Mouse (Mus musculus) mesoderm, embryonic 11.5 days (tissue): ENCODE measurements around the gene Epn1.
"Not testable (repeated sequence)": the region's sequence is repeated elsewhere in the genome, so short reads cannot be mapped to it uniquely, and the experiment has no call there.

ENCODE experiments used
- DNase-seq: peaks from one replicate; pipeline ENCODE4 v3.0.0-alpha.2; 2012; ENCODE audit warnings: low read depth, low spot score

Gene Epn1

DNA sequence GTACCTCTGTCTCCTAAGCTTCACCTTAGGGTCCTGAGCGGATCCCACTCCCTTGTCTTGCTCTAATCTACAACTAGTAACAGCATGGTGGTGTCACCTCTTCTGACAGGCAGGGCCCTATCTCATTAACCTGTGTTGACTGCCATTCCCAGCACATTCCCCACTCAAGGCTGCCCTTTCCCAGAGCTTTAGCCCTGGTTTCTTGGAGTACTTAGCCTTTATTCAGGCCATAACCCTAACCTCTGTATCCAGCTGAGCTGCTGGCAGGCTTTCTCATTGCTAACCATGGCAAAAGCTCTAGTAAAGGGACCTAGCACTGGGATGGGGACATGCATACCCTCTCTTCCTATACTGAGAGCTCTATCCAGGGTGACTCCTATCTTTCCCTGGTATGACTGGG, 21.4 kb upstream of the Epn1 start:
- no peak for DNase-seq

DNA sequence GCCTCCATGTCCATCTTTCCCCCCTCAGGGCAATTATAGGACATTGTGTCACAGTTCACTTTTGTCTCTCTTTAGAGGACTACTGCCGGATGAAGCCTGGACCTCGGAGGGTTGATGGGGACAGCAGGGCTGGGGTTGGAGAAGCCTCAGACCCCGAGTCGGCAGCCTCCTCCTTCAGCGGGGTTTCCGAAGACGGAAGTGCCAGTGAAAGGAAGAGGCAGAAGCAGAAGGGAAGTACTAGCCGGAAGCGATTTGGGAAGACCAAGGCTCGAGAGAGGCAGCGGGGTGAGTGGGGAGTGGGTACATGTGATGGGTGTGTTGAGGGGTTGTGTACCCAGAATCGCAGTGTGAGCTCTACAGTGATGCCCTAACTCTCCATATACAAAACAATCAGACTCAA, 20.6 kb upstream of the Epn1 start:
- no peak for DNase-seq

DNA sequence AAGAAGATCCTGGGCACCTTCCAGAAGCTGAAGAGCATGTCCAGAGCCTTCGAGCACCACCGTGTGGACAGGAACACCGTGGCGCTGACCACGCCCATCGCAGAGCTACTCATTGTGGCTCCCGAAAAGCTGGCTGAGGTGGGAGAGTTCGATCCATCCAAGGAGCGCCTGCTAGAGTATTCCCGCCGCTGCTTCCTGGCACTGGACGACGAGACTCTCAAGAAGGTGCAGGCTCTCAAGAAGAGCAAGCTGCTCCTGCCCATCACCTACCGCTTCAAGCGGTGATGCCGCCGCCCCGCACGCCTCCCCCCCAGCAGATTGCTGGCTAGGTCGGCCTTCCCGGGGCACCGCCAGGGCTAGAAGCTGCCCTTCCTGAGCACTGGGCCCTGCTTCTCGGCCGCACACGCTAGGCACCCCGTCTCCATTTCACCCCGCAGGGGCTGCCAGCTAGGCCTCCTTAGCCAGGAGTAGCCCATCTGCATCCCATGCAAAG, 19.8 kb upstream of the Epn1 start:
- DNase-seq = peak; percentile 84

DNA sequence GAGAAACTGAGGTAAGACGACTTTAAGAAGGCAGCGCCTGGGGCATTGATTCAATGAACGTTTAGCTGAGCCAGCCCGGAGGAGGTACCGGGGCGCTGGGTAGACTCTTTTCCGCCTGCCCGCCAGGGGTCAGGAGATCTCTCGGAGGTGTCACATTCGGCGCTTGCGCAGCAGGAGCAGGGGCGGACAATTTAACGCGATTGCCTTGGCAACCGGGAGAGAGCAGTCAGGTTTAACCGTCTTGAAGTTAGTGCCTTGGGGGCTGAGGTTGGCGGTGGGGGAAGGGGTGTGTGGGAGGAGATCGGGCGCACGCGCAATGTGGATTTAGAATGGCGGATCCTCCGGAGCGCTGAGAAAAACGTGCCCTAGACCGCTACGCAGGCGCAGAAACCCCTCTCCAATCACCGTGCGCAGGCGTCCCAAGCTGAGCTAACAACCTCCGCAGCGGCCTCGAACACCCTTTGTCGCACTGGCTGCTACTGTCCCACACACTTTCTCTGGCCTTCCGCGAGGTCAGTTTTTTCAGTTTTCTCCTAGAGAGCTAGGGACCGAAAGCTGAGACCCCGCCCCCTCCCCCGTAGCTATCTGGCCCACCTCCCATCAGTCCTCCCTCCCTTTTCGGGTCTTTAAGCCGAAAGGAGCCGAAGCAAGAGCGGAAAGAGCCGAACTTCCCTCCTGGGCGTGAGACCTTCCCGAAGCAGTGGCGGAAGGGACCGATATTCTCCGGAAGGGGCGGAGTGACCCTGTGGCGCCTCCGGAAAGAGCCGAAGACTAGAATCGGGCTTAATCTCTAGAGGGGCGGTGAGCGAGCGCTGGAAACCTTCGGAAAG, 18.9 kb upstream of the Epn1 start:
- peak; percentile 99 for DNase-seq

DNA sequence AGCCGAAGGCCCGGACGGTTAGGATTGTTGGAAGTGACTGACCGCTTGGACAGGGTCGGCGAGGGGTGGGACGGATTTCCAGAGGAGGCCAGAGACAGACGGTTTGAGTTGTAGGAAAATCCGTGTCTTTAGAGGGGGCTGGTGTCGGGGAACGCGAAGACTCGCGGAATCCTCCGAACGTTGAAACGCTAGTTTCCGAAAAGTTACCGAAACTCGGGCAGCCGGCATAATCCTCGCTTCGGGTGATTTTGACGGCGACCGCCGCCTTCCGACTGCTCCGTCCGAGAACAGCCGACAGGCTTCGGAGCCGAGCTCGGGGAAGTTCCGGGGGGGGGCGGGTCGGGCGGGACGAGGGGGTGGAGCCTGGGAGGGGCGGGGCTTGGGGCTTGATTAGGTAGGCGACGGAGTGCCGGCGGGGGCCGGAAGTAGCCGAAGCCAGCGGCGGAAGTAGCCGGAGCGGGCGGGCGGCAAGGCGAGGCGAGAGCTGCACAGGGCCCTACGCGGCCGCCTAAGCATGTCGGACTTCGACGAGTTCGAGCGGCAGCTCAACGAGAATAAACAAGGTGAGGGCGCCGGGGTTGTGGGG, 18.2 kb upstream of the Epn1 start, which contains the start of gene U2af2:
TSS of gene U2af2 (plus strand) at position 370 of the 586 bp plus-strand sequence.
- peak; percentile 93 for DNase-seq

DNA sequence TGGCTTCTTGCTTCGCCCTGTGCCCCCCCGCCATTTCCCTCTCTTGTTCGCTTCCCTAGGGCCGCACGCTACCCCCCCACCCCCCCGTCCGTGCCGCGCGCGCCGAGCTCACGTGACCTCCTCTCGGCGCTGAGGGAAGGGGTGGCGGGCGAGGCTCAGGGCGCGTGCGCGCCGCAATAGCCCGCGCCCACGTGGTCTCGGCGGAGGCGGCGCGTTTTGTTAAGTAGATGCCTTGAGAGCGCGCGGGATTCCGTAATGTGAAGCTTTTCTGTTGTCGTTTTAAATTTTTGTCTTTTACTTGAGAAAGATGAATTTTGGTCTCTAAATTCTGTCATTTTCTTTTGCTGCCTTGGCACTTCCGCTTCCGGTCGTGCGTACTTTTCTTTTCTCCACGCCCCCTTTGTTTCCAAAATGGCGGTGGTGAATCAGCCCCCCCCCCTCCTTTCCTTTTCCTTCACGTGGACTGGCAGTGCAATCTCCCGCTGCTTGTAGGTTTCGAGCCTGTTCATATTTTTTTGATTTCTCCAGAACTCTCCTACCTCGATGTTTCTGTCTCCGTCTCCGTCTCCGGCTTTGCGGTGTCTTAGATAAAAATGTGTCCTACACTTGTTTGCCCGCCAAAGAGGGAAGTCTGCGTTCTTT, 17.6 kb upstream of the Epn1 start:
- DNase-seq = peak; percentile 88

DNA sequence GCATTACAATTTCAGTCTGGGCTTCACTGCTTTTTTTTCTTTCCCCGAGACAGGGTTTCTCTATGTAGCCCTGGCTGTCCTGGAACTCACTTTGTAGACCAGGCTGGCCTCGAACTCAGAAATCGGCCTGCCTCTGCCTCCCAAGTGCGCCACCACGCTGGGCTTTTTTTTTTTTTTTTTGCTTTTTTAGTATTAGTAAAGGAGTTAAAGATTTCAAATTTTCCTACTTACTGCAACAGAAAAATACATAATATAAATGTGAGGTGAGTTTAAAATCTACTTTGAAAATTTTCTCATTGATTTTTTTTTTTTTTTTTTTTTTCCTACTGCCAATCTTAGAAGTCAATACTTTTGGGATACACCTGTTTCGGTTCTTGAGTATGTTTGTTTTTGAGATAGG, 15.1 kb upstream of the Epn1 start:
- DNase-seq = no peak

DNA sequence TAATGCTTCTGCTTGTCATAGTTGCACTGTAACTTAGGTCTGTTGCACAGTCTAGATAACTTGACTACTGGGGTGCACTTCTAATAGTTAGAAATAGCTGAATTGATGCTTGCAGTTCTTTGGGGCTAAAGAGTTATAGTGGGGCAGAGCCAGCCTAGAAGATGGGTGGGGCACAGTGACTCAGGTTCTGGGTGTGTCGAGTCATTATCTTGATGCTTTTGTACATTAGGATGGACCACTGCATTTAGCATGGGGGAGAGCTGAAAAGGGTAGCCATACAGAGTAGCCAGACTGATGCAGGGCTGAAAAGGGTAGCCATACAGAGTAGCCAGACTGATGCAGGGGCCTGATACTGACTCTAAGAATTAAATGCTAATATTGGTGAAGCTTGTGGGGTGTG, 6.4 kb upstream of the Epn1 start:
- no peak for DNase-seq

DNA sequence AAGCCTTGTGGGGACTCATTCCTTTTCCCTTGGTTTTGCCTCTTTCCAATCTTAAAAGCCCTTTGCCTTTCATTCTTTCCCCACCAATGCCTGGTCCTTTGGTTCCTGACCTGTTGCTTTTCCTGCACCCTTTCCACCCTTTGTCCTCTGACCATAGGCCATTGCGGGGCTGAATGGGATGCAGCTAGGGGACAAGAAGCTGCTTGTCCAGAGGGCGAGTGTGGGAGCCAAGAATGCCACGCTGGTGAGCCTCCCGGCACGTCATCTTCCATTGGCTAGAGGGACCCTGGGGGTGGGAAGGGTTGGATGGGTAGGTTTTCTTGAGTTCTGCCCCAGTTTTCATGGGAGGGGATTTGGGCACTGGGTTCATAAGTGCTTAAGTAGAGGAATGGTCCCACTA, 5.1 kb upstream of the Epn1 start:
- DNase-seq = no peak

DNA sequence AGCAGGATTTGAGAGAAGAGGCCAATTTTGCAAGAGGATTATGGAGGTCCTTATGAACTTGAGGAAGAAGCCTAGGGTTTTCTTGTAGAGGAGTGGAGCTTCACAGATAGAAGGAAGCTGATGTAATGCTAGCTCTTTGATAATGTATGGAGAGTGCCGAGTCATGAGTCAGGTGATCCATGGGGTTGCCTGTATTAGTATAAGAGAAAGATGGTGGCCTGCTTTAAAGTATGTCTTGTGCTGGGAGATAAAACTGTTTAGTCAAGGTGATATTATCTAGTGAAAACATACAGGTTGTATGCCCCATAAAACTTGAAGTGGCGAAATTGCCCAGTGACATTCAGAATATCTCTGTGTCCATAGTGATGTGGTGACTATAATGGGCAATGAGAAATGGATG, 3.1 kb upstream of the Epn1 start:
- DNase-seq = no peak

DNA sequence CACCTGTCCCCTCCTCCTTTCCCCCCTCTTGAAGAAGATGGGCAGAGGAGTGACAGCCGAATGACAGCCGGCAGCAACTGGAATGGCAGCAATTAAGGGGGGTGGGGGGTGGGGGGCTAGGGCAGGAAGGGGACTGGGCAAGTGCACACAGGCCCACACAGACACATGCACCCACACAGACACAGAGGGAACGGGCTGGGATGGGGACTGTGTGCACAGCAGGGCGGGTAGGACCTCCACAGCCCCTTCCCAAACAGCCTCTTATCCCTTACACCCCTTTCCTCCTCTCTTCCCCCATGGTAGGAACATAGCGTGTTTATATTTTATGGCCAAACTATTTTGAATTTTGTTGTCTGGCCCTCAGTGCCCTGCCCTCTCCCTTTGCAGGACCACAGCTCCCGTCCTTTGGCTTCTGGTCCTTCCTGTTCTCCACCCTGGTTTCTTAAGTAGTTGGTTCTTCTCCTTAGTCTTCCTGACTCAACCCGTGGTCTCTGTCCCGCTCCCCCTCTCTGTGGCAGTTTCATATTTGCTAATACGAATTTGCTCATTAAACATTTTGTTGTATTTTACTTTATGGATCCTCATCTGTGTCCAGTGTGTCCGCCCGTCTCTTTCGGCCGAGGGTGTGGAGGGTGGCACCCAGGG, 548 bp upstream of the Epn1 start:
- not testable (repeated sequence) for DNase-seq

DNA sequence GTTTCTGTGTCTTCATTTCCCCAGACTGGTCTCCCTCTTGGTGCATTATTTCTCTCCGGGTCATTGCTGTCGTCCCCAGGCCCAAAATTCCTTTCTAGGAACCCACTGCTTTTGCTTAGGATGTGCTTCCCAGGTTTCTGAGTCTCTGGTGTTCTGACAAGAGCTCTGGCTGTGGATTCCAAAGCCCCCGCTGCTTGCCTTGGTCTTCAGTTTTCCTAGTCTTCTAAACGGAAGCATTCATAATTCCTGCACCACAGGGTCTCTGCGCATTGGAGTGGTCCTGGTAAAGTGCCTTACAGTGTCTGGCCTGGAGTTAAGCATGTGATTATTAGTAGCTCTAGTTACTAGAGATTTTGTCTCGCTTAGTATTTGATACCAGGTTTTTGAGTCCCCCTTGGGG, 780 bp downstream of the Epn1 start:
- DNase-seq = peak; percentile 42

DNA sequence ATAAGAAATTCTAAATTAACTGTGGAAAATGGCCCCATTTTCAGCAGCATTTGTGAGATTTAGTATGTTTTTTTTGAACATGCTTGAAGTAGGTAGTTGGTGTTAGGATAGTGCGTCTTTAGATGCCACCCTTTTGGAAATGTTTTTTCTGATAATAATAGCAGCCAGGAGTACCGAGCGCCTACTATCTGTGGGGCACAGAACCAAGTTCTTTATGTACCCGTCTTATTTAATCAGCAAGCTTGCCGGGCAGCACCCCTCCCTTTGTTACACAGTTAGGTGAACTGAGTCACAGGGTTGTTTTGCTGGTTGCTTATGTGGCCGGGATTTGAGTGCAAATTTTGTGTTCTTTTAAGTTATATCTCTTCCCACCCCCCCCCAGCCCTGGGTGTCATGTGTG, 1.2 kb downstream of the Epn1 start:
- DNase-seq = no peak

DNA sequence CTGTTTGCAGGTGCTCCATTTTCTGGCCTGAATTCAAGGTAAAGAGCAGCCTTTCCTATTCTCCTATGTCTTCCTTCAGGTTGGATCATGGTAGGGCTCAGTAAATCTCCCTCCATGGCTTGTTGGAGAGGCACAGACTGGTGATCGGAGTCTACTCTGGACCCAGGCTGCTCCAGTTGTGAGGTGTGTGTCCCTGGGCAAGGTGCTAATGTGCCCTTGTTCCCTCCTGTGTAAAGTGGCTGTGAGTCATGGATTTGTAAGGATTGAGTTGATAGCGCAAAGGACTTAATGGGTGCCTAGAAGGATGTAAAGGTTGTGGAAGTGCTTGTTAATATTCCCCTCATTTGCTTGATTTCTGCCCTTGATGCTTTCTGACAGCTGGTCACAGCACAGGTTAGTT, 1.9 kb downstream of the Epn1 start:
- DNase-seq = no peak

DNA sequence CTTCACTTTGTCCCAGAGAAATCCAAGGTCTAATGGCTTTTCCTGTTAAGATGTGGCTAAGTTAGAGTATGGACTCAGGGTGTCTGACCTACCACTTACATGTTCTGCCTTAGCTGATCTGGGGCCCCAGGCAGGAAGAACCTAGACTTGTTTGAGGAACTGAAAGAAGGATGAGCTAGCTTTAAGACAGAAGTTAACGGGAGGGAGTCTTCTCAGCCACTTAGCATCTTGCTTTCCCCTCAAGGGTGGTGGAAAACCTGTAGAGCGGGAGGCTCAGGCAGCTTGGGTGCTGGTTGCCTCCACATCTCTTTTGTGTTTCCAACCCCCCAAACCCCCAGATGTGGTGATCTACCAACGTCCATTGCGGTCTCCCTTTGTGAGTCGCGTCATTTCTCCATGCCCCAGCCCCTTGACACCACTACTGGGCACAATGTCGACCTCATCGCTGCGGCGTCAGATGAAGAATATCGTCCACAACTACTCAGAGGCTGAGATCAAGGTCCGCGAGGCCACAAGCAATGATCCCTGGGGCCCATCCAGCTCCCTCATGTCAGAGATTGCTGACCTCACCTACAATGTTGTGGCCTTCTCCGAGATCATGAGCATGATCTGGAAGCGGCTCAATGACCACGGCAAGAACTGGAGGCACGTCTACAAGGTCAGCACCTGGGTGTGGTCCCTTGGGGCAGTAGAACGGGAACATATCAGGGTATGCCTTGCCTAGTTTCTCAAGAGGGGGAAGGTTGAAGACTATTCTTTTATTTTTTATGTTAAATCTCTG, 3.5 kb downstream of the Epn1 start:
- DNase-seq = no peak

DNA sequence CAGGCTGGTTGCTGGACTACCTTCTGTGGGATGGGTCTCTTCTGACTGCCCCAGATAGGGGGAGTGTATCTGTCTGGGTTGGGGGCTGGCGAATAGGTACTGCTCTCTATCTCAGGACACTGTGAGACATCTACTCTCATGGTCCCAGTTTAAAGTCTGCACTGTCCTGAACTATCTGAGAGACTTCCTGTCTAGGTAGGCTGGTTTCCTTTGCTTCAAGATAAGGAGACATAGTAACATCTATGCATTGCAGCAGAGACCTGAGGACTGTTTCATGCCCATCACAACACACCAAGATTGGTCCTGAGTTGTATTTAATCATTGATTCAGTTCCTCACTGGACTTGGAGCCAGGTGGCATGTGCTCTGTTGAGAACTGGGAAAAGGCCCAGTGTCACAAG, 5.5 kb downstream of the Epn1 start:
- no peak for DNase-seq

DNA sequence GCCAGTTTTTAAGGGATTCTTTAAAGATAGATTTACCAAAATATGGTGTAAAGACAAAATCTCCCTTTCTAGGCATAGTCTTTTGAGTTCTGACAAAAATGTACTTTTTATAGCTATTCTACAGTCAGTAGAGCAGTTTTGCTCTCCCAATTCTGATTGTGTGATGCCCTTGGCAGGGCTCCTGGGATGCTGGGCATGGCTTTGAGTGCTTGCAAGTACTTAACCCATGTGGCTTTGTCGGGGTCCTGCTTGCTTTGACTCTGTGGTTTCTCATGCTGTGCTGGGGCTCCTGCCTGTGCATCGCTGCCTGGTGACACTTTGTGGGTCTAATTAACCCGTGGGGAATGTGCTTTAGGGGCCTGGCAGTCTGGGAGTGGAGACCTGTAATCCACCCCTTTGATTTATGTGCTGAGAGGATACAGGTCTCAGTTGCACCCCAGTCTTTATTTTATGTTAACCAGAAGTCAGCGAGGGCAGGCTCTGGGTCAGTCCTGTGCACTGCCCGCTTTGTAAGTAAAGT, 6.9 kb downstream of the Epn1 start:
- no peak for DNase-seq

DNA sequence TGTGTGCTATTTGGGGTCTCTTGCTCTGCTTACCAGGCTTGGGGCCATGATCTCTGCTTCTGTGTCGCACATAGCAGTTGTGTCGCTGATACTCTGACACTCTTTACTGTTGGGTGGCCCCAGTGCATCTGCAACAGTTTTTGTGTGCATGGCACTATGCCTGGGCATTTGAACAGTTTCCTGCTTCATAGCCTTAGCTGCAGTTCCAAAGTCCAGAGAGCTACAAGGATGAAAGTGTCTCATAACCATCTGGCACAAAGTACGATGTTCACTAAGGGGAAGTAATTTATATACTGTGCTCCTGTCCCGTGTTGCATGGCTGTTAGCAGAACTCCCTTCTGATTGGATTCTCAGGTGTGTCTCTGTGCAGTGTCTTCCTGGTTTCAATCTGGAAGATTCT, 7.9 kb downstream of the Epn1 start:
- DNase-seq = no peak

DNA sequence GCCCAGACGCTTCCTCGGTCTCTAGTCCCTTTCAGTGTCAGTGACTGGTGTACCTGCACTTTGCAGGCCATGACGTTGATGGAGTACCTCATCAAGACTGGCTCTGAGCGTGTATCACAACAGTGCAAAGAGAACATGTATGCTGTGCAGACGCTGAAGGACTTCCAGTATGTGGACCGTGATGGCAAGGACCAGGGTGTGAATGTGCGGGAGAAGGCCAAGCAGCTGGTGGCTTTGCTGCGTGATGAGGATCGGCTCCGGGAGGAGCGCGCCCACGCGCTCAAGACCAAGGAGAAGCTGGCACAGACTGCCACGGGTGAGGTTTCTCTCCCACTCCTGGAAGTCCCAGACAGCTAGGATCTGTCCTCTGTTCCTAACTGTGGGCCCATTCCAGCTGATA, 9.8 kb downstream of the Epn1 start:
- no peak for DNase-seq

DNA sequence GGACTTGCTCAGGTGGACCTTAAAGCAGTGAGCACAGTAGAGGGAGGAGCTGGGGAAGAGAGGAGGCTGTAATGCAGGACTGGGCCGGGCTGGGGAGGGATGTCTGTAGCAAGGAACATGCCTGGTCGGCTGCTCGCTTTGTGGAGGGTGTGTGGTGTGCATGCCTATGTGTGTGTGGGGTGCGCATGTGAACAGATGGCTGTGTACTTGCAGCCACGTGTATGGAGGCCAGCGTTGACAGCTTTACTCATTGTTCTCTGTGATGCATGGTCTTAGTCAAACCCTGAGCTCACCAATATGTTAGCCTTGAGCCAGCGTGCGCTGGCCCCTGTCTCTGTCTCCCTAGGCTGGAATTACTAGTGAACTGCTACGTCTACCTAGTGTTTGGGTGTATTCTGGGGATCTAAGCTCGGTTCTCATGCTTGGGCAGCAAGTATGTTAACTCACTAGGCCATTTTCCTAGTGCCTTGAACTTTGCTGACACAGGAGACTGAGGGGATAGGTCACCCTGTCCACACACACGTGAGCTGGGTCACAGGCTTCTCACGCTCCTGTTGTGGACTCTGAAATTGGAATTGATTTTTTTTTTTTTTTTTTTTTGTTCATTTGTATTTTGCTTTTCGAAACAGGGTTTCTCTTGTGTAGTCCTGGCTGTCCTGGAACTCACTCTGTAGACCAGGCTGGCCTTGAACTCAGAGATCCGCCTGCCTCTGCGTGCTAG, 11.1 kb downstream of the Epn1 start:
- DNase-seq = no peak

DNA sequence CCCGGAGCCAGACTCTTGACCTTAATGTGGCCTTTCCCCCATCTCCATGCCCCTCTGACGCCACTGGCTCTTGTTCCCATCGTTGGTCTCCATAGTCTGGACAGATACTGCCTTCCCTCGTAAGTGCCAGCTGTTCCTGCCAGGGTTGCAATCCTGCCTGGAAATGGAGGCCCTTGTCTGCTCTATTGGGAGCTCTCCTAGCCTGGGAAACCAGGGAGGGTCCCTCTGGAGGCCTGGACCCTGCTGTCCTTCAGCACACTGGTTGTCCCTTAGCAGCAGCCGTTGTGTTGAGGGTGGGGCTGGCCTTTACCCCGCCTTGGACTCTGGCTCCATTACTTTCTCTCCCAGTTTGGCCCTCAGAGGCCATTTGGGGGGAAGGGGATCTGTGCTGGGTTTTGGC, 12.3 kb downstream of the Epn1 start:
- no peak for DNase-seq
